Mouse (Mus musculus) hindbrain, embryonic 15.5 days (tissue): ENCODE results near the gene Ccl17. TPM values are rescaled to one million over a fixed set of nuclear protein-coding genes. Genes with fewer than 3 reads are reported as not detected.
A peak's percentile ranks its signal among the peaks of the same experiment; 100 is the strongest.
"Not testable (repeated sequence)": the region's sequence is repeated elsewhere in the genome, so short reads cannot be mapped to it uniquely, and the experiment has no call there.

Experiments used
- ATAC-seq: fragments of 200-750 bp; cut with Nextera tagmentation; 2 replicates; pipeline ENCODE4 v1.8.0; 2017; ENCODE audit warnings: low read depth, moderate number of reproducible peaks, moderate TSS enrichment; ENCODE audit not compliant: low FRiP score
- H3K27ac ChIP-seq: fragments of 300-500 bp; sonication (generic); replicated peaks from 2 replicates; pipeline ENCODE4 v1.5.1; 2015; ENCODE audit warnings: mild to moderate bottlenecking, inconsistent platforms
- H3K27me3 ChIP-seq: fragments of 300-500 bp; sonication (generic); 2 replicates; pipeline ENCODE4 v1.6.1; 2015; ENCODE audit warnings: control low read depth, inconsistent platforms
- H3K36me3 ChIP-seq: fragments of 300-500 bp; sonication (generic); 2 replicates; pipeline ENCODE4 v1.6.1; 2015; ENCODE audit warnings: control low read depth, inconsistent platforms
- H3K4me1 ChIP-seq: fragments of 300-500 bp; sonication (generic); replicated peaks from 2 replicates; pipeline ENCODE4 v1.6.1; 2015; ENCODE audit warnings: control low read depth, inconsistent platforms
- H3K4me2 ChIP-seq: fragments of 300-500 bp; sonication (generic); 2 replicates; pipeline ENCODE4 v1.6.1; 2015; ENCODE audit warnings: moderate library complexity, mild to moderate bottlenecking, inconsistent platforms
- H3K4me3 ChIP-seq: fragments of 300-500 bp; sonication (generic); 2 replicates; pipeline ENCODE4 v1.5.1; 2015; ENCODE audit warnings: mild to moderate bottlenecking, inconsistent platforms
- H3K9ac ChIP-seq: fragments of 300-500 bp; sonication (generic); 2 replicates; pipeline ENCODE4 v1.6.1; 2015; ENCODE audit warnings: inconsistent platforms
- H3K9me3 ChIP-seq: fragments of 300-500 bp; sonication (generic); 2 replicates; pipeline ENCODE4 v1.6.1; 2016; ENCODE audit warnings: control low read depth, inconsistent platforms
- WGBS: fragments of 180-500 bp; shearing (Covaris S2); methylation state at CpG from one replicate; pipeline ENCODE4 v1.1.7; 2015; 5-methylcytosine and 5-hydroxymethylcytosine counted together
- polyA plus RNA-seq: library from polyadenylated mRNA; unstranded; fragments of >200 nt; fragmentation: Nextera tagmentation; extraction: Ambion mirVana; gene quantifications from 2 replicates; pipeline ENCODE4 v1.2.1, GENCODE M21; 2015

Ccl17 gene
- polyA plus RNA-seq, 1 experiment from 2014 or later: 0.87 TPM

DNA sequence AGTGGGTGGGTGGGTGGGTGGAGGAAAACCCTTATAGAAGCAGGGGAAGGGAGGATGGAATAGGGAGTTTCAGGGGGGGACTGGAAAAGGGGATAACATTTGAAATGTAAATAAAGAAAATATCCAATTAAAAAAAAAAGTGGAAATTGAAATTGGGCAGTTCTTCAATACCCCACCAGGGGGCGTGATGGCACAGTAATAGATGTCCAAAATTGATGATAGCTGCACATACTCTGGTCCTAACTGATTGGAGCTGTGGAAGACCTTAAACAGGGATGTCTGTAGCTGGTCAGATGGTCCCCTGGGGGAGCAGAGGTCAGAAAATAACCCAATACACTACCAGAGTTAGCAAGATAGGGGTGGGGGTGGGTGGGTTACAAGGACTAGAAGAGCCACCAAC lies 4.3 kb downstream of the Ccl17 start:
- H3K4me1 ChIP-seq: peaks cover 8% of the 10 kb centered on the region
- H3K27ac ChIP-seq: no peak overlapping the region
- ATAC-seq: no peak
- H3K4me2 ChIP-seq: no peak overlapping the region
- H3K9me3 ChIP-seq: no peaks in the 10 kb centered on the region
- no peak overlapping the region for H3K4me3 ChIP-seq
- no peak overlapping the region for H3K9ac ChIP-seq
- H3K36me3 ChIP-seq: no peaks in the 10 kb centered on the region
- H3K27me3 ChIP-seq: no peaks in the 10 kb centered on the region
- WGBS: 0% methylated on average over 1 of the region's 1 CpGs

DNA sequence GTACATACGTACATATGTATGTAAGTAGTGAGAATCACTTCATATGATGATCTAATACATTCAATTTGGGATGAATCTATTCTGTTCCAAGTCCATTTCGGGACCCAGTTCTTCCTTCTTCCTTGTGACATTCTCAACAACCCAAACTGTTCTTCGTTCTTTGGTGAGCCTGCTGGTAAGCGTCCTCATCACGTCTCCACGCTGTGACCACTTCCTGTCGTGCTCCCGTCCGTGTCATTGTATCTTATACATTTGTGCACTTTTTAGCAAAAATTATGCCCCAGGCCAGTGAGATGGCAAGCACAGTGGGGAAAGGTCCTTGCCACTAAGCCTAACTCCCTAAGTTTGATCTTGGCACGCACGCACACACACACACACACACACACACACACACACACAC lies 7.7 kb downstream of the Ccl17 start:
- peaks cover 14% of the 10 kb centered on the region; the same call in 1 of the 2 replicates for H3K36me3 ChIP-seq
- H3K9ac ChIP-seq: no peak overlapping the region
- no peaks in the 10 kb centered on the region for H3K9me3 ChIP-seq
- H3K27ac ChIP-seq: no peak overlapping the region
- no peak overlapping the region for H3K4me2 ChIP-seq
- no peak for ATAC-seq
- 93% methylated on average over 11 of the region's 11 CpGs for WGBS
- H3K4me3 ChIP-seq: no peak overlapping the region
- no peaks in the 10 kb centered on the region for H3K27me3 ChIP-seq
- H3K4me1 ChIP-seq: no peaks in the 10 kb centered on the region

DNA sequence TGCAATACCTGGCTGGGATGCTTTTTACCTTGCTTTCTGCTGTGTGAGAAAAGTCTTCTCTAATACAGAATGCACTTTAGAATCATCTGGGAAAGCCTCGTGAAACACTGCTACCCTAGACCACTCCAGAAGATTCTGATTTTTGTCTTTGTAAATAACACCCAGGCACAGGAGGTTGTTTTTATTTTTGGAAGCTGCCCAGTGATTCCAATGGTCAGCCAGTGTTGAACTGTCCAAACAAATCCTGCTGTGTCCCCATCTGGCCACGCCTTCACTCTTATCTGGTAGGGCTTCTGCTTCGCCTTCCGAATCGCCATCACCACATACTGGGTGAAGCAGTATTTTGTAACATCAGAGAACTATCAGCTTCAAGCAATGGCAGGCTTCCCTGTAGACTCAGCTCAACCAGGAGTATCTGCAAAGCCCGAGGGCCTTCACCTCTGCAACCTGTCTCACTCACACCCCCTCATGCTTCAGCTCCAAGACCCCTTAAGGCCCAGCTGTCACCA lies 9.5 kb downstream of the Ccl17 start:
- Histone ChIP-seq H3K36me3 (peaks cover 19% of the 10 kb centered on the region), H3K4me1 (no peaks in the 10 kb centered on the region), H3K4me3 (no peak overlapping the region), H3K9me3 (no peaks in the 10 kb centered on the region), H3K9ac (no peak overlapping the region), H3K27ac (no peak overlapping the region), H3K4me2 (no peak overlapping the region), H3K27me3 (no peaks in the 10 kb centered on the region)
- WGBS: 86% methylated on average over 6 of the region's 6 CpGs
- no peak for ATAC-seq

DNA sequence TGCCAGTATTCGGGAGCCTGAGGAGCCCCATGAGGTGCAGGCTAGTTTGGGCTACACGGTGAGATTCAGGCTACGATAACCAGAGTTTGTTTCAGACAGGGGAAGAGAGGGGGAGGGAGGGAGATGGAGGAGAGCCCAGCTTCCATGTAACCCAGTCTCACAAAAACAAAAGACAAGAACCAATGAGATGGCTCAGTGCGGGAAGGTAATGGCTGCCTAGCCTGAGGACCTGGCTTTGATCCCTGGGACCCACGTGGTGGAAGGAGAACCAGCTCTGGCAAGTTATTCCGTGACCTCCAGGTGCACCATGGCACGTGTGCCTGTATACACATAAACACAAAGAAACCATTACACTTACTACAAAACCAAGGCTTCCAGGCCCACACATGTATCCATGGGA lies 10.3 kb downstream of the Ccl17 start:
- H3K4me2 ChIP-seq: no peak overlapping the region
- H3K36me3 ChIP-seq: peaks cover 24% of the 10 kb centered on the region
- no peak overlapping the region for H3K9ac ChIP-seq
- 90% methylated on average over 7 of the region's 7 CpGs for WGBS
- no peak overlapping the region for H3K27ac ChIP-seq
- H3K9me3 ChIP-seq: no peaks in the 10 kb centered on the region
- no peak overlapping the region for H3K4me3 ChIP-seq
- no peaks in the 10 kb centered on the region for H3K4me1 ChIP-seq
- ATAC-seq: no peak
- H3K27me3 ChIP-seq: no peaks in the 10 kb centered on the region

DNA sequence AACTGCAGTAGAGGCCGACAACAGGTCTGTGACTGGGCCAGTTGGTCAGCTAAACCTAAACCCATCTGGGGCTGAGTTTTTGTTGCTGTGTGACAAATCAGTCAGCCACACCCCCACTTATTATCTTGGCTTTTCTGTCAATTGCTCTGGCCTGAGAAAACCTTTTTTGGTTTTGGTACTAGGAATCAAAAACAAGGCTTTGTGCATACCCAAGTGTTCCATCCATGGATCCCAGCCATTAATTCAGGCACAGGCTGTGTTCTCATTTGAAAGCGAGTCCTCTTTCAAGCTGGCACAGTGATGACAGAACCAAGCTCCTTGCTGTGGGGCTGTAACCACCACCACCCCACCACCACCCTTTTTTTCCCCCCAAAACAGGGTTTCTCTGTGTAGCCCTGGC lies 11.1 kb downstream of the Ccl17 start:
- Histone ChIP-seq H3K9ac (no peak overlapping the region), H3K27me3 (no peaks in the 10 kb centered on the region), H3K4me2 (no peak overlapping the region), H3K4me1 (no peaks in the 10 kb centered on the region), H3K4me3 (no peak overlapping the region), H3K27ac (no peak overlapping the region), H3K36me3 (peaks cover 32% of the 10 kb centered on the region), H3K9me3 (no peaks in the 10 kb centered on the region)
- no peak for ATAC-seq
- WGBS: 94% methylated on average over 2 of the region's 2 CpGs

DNA sequence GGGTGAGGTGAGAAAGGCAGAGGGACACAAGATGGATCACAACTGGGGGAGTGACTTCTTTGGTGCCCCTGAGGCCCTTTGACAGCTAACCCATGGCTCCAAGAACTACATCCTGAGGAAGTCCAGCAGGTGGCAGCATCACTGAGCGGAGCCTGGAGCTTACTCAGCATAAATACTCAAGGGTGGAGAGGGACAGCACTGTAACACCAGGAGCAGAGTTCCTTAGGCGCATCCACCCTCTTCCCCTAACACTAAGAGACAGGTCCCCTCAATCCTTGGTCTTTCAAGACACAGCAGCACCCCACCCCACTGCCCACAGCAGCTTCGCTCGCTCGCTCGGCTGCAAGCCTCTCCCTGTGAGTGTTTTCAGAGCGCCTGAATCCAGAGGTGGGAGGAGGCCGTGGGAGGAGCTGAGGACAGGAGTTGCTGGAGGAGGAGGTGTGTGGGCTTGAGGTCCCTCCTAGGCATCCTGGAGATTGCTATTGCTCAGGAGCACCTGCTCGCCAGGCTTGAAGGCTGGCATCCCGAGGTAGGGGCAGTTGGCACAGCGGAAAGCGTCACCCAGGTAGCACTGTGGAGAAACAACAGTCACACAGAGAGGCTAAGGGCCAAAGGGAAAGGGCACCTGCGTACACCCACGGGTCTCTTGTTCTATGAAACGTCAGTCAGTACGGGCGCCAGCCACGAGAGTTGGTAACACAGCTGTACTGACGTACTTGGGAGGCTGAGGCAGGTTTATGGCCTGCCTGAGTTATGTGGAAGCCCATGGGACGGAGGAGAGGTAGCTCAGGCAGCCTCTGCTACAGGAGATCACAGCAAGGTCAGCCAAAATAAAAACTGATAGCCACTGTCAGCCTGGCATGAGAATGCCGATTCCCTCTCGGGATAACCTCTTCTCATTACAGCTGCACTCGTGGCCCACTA lies 12.6 kb downstream of the Ccl17 start:
- H3K36me3 ChIP-seq: peaks cover 41% of the 10 kb centered on the region
- no peaks in the 10 kb centered on the region for H3K4me1 ChIP-seq
- H3K4me3 ChIP-seq: no peak overlapping the region
- H3K9ac ChIP-seq: no peak overlapping the region
- H3K27ac ChIP-seq: no peak overlapping the region
- ATAC-seq: peak; percentile 59; the same call in 1 of the 2 replicates
- WGBS: 81% methylated on average over 23 of the region's 23 CpGs
- no peaks in the 10 kb centered on the region for H3K9me3 ChIP-seq
- H3K27me3 ChIP-seq: no peaks in the 10 kb centered on the region
- no peak overlapping the region for H3K4me2 ChIP-seq

DNA sequence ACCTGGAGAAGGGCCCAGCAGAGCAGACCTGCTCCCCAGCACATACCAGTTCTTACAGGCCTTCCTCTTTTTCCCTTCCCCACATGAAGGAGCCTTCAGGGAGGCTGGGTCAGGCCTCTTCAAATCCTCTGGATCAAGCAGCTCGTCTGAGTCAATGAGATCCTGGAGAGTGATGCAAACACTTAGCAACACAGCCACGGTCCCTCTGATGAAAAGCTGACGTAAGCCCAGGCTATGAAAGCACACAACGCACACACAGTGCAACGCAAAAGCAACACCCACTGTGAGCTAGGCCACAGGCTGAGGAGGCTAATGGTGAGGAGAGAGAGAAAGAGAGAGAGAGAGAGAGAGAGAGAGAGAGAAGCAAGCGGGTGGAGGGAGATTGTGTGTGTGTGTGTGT lies 14.9 kb downstream of the Ccl17 start:
- Histone ChIP-seq H3K36me3 (peaks cover 45% of the 10 kb centered on the region), H3K4me3 (no peak overlapping the region), H3K27ac (no peak overlapping the region), H3K4me1 (no peaks in the 10 kb centered on the region), H3K9ac (no peak overlapping the region), H3K4me2 (no peak overlapping the region), H3K9me3 (no peaks in the 10 kb centered on the region), H3K27me3 (no peaks in the 10 kb centered on the region)
- WGBS: 87% methylated on average over 6 of the region's 6 CpGs
- no peak for ATAC-seq

DNA sequence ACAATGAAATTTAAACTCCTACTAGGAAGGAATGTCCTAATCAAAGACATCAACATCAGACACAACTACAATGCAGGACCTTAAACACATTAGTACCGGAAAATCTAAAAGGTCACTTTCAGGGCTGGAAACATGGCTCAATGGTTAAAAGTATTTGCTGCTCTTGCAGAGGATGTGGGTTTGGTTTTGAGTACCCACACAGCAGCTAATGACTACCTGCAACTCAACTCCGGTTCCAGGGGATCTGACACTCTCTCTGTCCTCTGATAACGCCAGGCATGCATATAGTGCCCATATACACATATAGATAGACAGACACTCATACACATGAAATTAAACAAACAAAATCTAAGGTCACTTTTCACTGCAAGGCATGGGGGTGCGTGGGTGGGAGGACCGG lies 16.0 kb downstream of the Ccl17 start:
- WGBS: 98% methylated on average over 5 of the region's 5 CpGs
- Histone ChIP-seq H3K27me3 (no peaks in the 10 kb centered on the region), H3K9me3 (no peaks in the 10 kb centered on the region), H3K4me3 (no peak overlapping the region), H3K27ac (no peak overlapping the region), H3K4me1 (no peaks in the 10 kb centered on the region), H3K9ac (no peak overlapping the region), H3K36me3 (peaks cover 46% of the 10 kb centered on the region), H3K4me2 (no peak overlapping the region)
- no peak for ATAC-seq

DNA sequence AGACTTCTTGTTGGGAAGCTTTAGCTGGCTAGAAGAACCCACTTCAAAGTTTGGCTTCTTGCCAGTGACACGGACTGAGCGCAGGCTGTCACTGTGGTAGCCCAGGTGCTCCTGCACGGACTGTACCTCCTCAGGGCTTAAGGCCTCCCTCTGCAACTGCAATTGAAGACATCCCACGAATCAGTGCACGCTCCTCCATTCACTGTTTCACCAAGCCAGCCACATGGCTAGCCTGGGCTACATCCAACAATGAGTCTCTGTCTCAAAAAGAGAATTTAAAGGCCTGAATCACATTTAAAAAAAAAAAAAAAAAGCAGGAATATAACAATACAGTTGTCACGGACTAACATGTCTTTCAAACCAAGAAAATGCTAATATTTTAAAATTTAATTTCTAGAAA lies 18.0 kb downstream of the Ccl17 start:
- no peaks in the 10 kb centered on the region for H3K9me3 ChIP-seq
- no peaks in the 10 kb centered on the region; the same call in 1 of the 2 replicates for H3K4me1 ChIP-seq
- 88% methylated on average over 6 of the region's 6 CpGs for WGBS
- peaks cover 42% of the 10 kb centered on the region for H3K36me3 ChIP-seq
- no peak for ATAC-seq
- no peaks in the 10 kb centered on the region for H3K27me3 ChIP-seq
- H3K9ac ChIP-seq: no peak overlapping the region
- H3K4me3 ChIP-seq: no peak overlapping the region
- H3K27ac ChIP-seq: no peak overlapping the region
- H3K4me2 ChIP-seq: no peak overlapping the region

DNA sequence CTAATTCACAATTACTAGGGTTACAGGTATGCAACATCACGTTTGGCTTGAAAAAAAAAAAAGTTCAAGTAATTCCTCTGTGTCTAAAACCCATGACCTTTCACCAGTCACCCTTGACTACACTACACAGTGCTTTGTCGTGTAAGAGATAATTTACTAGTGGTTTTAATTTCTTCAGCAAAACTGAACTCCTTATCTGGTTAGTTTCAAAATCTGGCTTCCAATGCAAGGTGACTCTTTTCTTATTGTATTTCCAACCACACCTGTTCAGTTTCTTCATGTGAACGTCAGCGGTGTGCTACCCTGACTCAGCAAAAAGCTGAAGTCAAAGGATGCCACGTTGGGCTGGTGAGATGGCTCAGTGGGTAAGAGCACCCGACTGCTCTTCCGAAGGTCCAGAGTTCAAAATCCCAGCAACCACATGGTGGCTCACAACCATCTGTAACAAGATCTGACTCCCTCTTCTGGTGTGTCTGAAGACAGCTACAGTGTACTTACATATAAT lies 23.7 kb downstream of the Ccl17 start:
- not testable (repeated sequence) for H3K9me3 ChIP-seq, H3K27ac ChIP-seq, H3K27me3 ChIP-seq, H3K9ac ChIP-seq, H3K4me2 ChIP-seq, H3K4me3 ChIP-seq, ATAC-seq
- Histone ChIP-seq H3K36me3 (peaks cover 10% of the 10 kb centered on the region), H3K4me1 (peaks cover 14% of the 10 kb centered on the region)
- WGBS: 80% methylated on average over 7 of the region's 7 CpGs

DNA sequence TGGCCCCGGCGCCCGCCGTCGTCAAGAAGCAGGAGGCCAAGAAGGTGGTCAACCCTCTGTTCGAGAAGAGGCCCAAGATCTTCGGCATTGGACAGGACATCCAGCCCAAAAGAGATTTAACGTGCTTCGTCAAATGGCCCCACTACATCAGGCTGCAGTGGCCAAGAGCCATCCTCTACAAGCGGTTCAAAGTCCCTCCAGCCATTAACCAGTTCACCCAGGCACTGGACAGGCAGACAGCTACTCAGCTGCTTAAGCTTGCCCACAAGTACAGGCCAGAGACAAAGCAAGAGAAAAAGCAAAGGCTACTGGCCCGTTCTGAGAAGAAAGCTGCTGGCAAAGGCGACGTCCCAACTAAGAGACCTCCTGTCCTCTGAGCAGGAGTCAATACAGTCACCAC lies 25.5 kb downstream of the Ccl17 start:
- H3K27ac ChIP-seq, H3K36me3 ChIP-seq, H3K27me3 ChIP-seq, H3K4me2 ChIP-seq, H3K9ac ChIP-seq, ATAC-seq, H3K4me3 ChIP-seq, H3K9me3 ChIP-seq: not testable (repeated sequence)
- H3K4me1 ChIP-seq: peaks cover 18% of the 10 kb centered on the region
- 95% methylated on average over 13 of the region's 13 CpGs for WGBS

DNA sequence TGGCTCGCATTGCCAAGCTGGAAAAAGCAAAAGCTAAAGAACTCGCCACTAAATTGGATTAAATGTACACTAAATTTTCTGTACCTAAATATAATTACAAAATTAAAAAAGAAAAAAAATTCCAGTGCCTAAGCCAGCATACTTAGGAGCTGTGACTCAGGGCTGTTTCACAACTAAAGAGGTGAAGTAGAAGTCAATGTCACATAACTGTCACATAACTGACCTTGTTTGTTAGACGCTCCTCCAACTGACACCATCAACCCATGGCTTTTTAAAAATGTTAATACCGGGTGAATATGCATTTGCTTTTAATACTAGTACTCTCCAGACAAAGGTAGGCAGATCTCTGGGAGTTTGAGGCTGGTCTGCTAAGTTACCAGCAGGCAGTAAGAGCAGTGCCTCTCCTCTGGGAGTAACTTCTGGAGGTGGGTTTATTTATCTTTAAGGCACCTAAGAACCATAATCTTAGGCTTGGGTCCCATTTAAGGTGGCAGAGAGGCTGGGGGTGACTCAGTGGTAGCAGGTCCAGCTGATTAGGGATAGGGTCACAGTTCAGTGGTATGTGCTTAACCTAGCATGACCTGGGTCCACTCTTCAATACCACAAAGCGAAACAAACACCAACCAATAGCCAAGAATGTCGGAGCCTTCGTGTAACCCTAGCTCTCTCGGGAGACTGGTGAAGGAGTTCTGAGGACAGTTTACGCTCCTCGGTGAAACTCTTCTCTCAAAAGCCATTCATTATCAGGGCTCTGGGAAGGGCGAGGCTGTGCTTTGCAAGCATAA lies 26.4 kb downstream of the Ccl17 start:
- ATAC-seq: no peak
- H3K27me3 ChIP-seq: no peaks in the 10 kb centered on the region
- H3K9ac ChIP-seq: no peak overlapping the region
- H3K36me3 ChIP-seq: peaks cover under 1% of the 10 kb centered on the region
- H3K27ac ChIP-seq: no peak overlapping the region
- 74% methylated on average over 11 of the region's 11 CpGs for WGBS
- H3K4me3 ChIP-seq: peak overlapping the region; percentile 95
- H3K4me2 ChIP-seq: peak overlapping the region; percentile 80
- peaks cover 18% of the 10 kb centered on the region for H3K4me1 ChIP-seq
- no peaks in the 10 kb centered on the region for H3K9me3 ChIP-seq
